Mouse (Mus musculus) CH12.LX (cell line): ENCODE measurements around the gene Clmn. TPM values are rescaled to one million over a fixed set of nuclear protein-coding genes. Genes with fewer than 3 reads are reported as not detected.

Experiments
- DNase-seq: peaks from one replicate; pipeline ENCODE4 v3.0.0-alpha.2; 2013; ENCODE audit errors: extremely low read depth
- H3K27ac ChIP-seq: 2 replicates; pipeline ENCODE4 v1.5.1; 2012; ENCODE audit warnings: low read depth, mild to moderate bottlenecking, control low read depth, moderate library complexity; ENCODE audit not compliant: insufficient read depth
- H3K27me3 ChIP-seq: replicated peaks from 2 replicates; pipeline ENCODE3; 2012; ENCODE audit warnings: inconsistent platforms
- H3K36me3 ChIP-seq, 2 experiments: replicated peaks in 1 of 2; 2 replicates each; pipeline versions ENCODE3 to v1.6.1; 2012; ENCODE audit warnings: inconsistent platforms in 1 of 2, low read length in 1 of 2, mild to moderate bottlenecking in 1 of 2, mixed read lengths in 1 of 2, moderate library complexity in 1 of 2; ENCODE audit not compliant: control insufficient read depth in 1 of 2, insufficient read depth in 1 of 2
- H3K4me1 ChIP-seq, 2 experiments: 2 replicates each; pipeline ENCODE4 v1.6.1; 2012; ENCODE audit warnings: inconsistent platforms in 1 of 2, moderate library complexity in 1 of 2; ENCODE audit not compliant: insufficient read depth in 2 of 2, control insufficient read depth in 1 of 2
- H3K4me2 ChIP-seq: 2 replicates; pipeline ENCODE4 v1.6.1; 2012; ENCODE audit warnings: low read depth, mild to moderate bottlenecking, control low read depth; ENCODE audit not compliant: poor library complexity, insufficient read depth, severe bottlenecking
- H3K4me3 ChIP-seq, 3 experiments: fragments of 150-350 bp in 1 of 3; sonication (generic) in 1 of 3; replicated peaks in 1 of 3; 2 replicates each; pipeline versions ENCODE3 to v1.5.1; 2011 to 2012; ENCODE audit warnings: low read depth in 2 of 3, low read length in 2 of 3, mild to moderate bottlenecking in 2 of 3, moderate library complexity in 2 of 3, control low read depth in 1 of 3, improper control_type of control experiment in 1 of 3, inconsistent platforms in 1 of 3, mixed read lengths in 1 of 3; ENCODE audit not compliant: poor library complexity in 1 of 3
- H3K79me2 ChIP-seq: replicated peaks from 2 replicates; pipeline ENCODE4 v1.6.1; 2012; ENCODE audit warnings: mild to moderate bottlenecking, moderate library complexity; ENCODE audit not compliant: control insufficient read depth, poor library complexity, insufficient read depth, severe bottlenecking; ENCODE audit errors: extremely low read depth
- H3K9ac ChIP-seq: 2 replicates; pipeline ENCODE4 v1.6.1; 2012; ENCODE audit warnings: low read depth, mild to moderate bottlenecking, control low read depth, moderate library complexity; ENCODE audit not compliant: insufficient read depth
- H3K9me3 ChIP-seq: replicated peaks from 2 replicates; pipeline ENCODE3; 2012; ENCODE audit warnings: low read length, inconsistent platforms, mixed read lengths
- BHLHE40 ChIP-seq: IDR thresholded peaks from 2 replicates; pipeline ENCODE4 v1.6.1; 2011; ENCODE audit warnings: mild to moderate bottlenecking, low read depth, low read length, improper control_type of control experiment
- CHD2 ChIP-seq: IDR thresholded peaks from 2 replicates; pipeline ENCODE4 v1.6.1; 2011; ENCODE audit warnings: low read length, improper control_type of control experiment
- CTCF ChIP-seq, 2 experiments: IDR thresholded peaks in 1 of 2; conservative IDR thresholded peaks in 1 of 2; 2 replicates each; pipeline ENCODE4 v1.5.1; 2011 to 2012; ENCODE audit warnings: low read depth in 2 of 2, low read length in 2 of 2, improper control_type of control experiment in 1 of 2, inconsistent platforms in 1 of 2, mild to moderate bottlenecking in 1 of 2, moderate library complexity in 1 of 2
- EP300 ChIP-seq: IDR thresholded peaks from 2 replicates; pipeline ENCODE4 v1.6.1; 2011; ENCODE audit warnings: low read length, improper control_type of control experiment
- GABPA ChIP-seq: IDR thresholded peaks from 2 replicates; pipeline ENCODE4 v1.6.1; 2012; ENCODE audit warnings: low read depth, low read length, improper control_type of control experiment, inconsistent platforms; ENCODE audit not compliant: insufficient replicate concordance
- IRF4 ChIP-seq: IDR thresholded peaks from 2 replicates; pipeline ENCODE4 v1.6.1; 2014; ENCODE audit warnings: low read depth, mild to moderate bottlenecking, inconsistent platforms, low read length, improper control_type of control experiment
- JUN ChIP-seq: IDR thresholded peaks from 2 replicates; pipeline ENCODE4 v1.6.1; 2011; ENCODE audit warnings: low read depth, mild to moderate bottlenecking, low read length, improper control_type of control experiment, moderate library complexity; ENCODE audit not compliant: insufficient read depth
- KAT2A ChIP-seq: IDR thresholded peaks from 2 replicates; pipeline ENCODE4 v1.6.1; 2012; ENCODE audit warnings: low read length, improper control_type of control experiment, inconsistent platforms; ENCODE audit not compliant: insufficient replicate concordance
- MAFK ChIP-seq: IDR thresholded peaks from 2 replicates; pipeline ENCODE4 v1.6.1; 2011; ENCODE audit warnings: low read length, improper control_type of control experiment; ENCODE audit not compliant: insufficient replicate concordance
- MXI1 ChIP-seq: IDR thresholded peaks from 2 replicates; pipeline ENCODE4 v1.6.1; 2011; ENCODE audit warnings: mild to moderate bottlenecking, low read depth, low read length, improper control_type of control experiment
- MYC ChIP-seq: IDR thresholded peaks from 2 replicates; pipeline ENCODE4 v1.6.1; 2011; ENCODE audit warnings: low read depth, mild to moderate bottlenecking, improper control_type of control experiment, low read length
- NRF1 ChIP-seq: IDR thresholded peaks from 2 replicates; pipeline ENCODE4 v1.6.1; 2014; ENCODE audit warnings: low read depth, mild to moderate bottlenecking, inconsistent platforms, low read length, improper control_type of control experiment, moderate library complexity
- PAX5 ChIP-seq: IDR thresholded peaks from 2 replicates; pipeline ENCODE4 v1.6.1; 2012; ENCODE audit warnings: low read length, inconsistent platforms, mixed read lengths
- POLR2A ChIP-seq: IDR thresholded peaks from 2 replicates; pipeline ENCODE4 v1.6.1; 2011; ENCODE audit warnings: low read depth, mild to moderate bottlenecking, improper control_type of control experiment, low read length
- POLR2AphosphoS2 ChIP-seq: IDR thresholded peaks from 2 replicates; pipeline ENCODE4 v1.6.1; 2011; ENCODE audit warnings: low read depth, low read length, improper control_type of control experiment
- RAD21 ChIP-seq: IDR thresholded peaks from 2 replicates; pipeline ENCODE4 v1.6.1; 2011; ENCODE audit warnings: low read depth, mild to moderate bottlenecking, low read length, improper control_type of control experiment, moderate library complexity
- RCOR1 ChIP-seq: conservative IDR thresholded peaks from 2 replicates; pipeline ENCODE4 v1.6.1; 2012; ENCODE audit warnings: low read depth, mild to moderate bottlenecking, inconsistent platforms, low read length, improper control_type of control experiment
- SIN3A ChIP-seq: IDR thresholded peaks from 2 replicates; pipeline ENCODE4 v1.6.1; 2012; ENCODE audit warnings: low read length, improper control_type of control experiment, inconsistent platforms
- TBP ChIP-seq: conservative IDR thresholded peaks from 2 replicates; pipeline ENCODE4 v1.6.1; 2011; ENCODE audit warnings: low read depth, low read length, improper control_type of control experiment
- UBTF ChIP-seq: IDR thresholded peaks from 2 replicates; pipeline ENCODE4 v1.6.1; 2012; ENCODE audit warnings: low read depth, mild to moderate bottlenecking, inconsistent platforms, low read length, improper control_type of control experiment, moderate library complexity
- USF1 ChIP-seq: IDR thresholded peaks from 2 replicates; pipeline ENCODE4 v1.6.1; 2014; ENCODE audit warnings: low read depth, mild to moderate bottlenecking, inconsistent platforms, low read length, improper control_type of control experiment
- USF2 ChIP-seq: conservative IDR thresholded peaks from 2 replicates; pipeline ENCODE4 v1.6.1; 2011; ENCODE audit warnings: low read depth, low read length, improper control_type of control experiment
- ZKSCAN1 ChIP-seq: IDR thresholded peaks from 2 replicates; pipeline ENCODE4 v1.6.1; 2012; ENCODE audit warnings: low read depth, inconsistent platforms, low read length, improper control_type of control experiment, borderline replicate concordance
- ZMIZ1 ChIP-seq: IDR thresholded peaks from 2 replicates; pipeline ENCODE4 v1.6.1; 2012; ENCODE audit warnings: low read depth, mild to moderate bottlenecking, inconsistent platforms, low read length, improper control_type of control experiment
- dilution Hi-C: fragments of 300-500 bp; cut with MboI; formaldehyde crosslinking; loops from 2 replicates; pipeline ENCODE4 v1.14.3; 2020; ENCODE audit warnings: low sequenced_read_pairs; ENCODE audit not compliant: extremely low pct_unique_long_range_greater_than_20kb, extremely low pct_ligation_motif_present
- in situ Hi-C: fragments of 300-500 bp; cut with MboI; formaldehyde crosslinking; loops from 3 replicates; pipeline ENCODE4 v1.14.3; 2019; ENCODE audit warnings: low sequenced_read_pairs, low pct_ligation_motif_present, low pct_unique_long_range_greater_than_20kb, mixed read lengths
- polyA plus RNA-seq: library from polyadenylated mRNA; unstranded; fragments of >175 nt; gene quantifications from 2 replicates; pipeline ENCODE4 v1.2.1, GENCODE M21; 2012; ENCODE audit warnings: low read depth; ENCODE audit not compliant: insufficient read length
- total RNA-seq, 2 experiments: library from RNA; depleted of rRNA; stranded (reverse); fragments of 300-350 nt in 1 of 2; fragments of >200 nt in 1 of 2; gene quantifications; 2 replicates each; pipeline ENCODE4 v1.2.3; 2012 to 2014

Gene Clmn
- total and polyA plus RNA-seq, 3 experiments = not detected

DNA sequence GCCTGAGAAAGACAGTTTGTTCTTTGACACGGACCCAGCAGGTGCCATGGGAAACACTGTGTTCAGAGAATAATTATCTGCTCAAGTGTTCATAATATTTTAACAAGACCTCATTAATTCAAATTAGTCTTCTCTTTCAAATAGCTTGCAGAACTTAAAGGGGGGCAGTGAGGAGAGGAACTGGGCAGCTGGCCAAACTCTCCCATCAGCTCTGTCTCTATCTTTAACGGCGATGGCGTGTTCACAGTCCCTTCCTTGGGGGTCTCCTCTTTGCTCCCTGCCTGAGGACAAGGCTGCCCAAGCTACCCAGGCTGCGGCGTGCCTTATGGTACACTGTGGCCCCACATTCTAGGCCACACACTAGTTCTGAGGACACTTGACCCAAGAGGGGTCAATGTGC lies 37.2 kb downstream of the Clmn start:
- in situ Hi-C loops = no loop called here
- Histone ChIP-seq H3K9me3 (peaks cover 3% of the 10 kb centered on the region), H3K4me3 (no peak overlapping the region), H3K9ac (no peak overlapping the region), H3K27me3 (peaks cover 57% of the 10 kb centered on the region), H3K4me2 (no peak overlapping the region), H3K79me2 (no peaks in the 10 kb centered on the region), H3K36me3 (no peaks in the 10 kb centered on the region), H3K4me1 (peaks cover 0 to 2% of the 10 kb centered on the region in 2 experiments; a peak in 1 of 4 replicates), H3K27ac (no peak overlapping the region)
- TF ChIP-seq CTCF (conservative IDR thresholded peaks at IDR 0.05 in 1 of 2, IDR thresholded peaks at IDR 0.05 in 1 of 2; ENCODE audit: low read depth in 2 of 2, low read length in 2 of 2) = no peak
- no peak for DNase-seq
- dilution Hi-C loops = no loop called here

- in situ Hi-C loops = loop anchor here (5.0 kb wide), 1 partner anchor 112 kb away; no protein-coding TSS in a partner anchor
- H3K27ac ChIP-seq = no peak overlapping the region
- peaks cover 3% of the 10 kb centered on the region for H3K9me3 ChIP-seq
Measured at GRCm38 (mm10) chr12:104824907-104825267, 40.0 kb downstream of the Clmn start.

DNA sequence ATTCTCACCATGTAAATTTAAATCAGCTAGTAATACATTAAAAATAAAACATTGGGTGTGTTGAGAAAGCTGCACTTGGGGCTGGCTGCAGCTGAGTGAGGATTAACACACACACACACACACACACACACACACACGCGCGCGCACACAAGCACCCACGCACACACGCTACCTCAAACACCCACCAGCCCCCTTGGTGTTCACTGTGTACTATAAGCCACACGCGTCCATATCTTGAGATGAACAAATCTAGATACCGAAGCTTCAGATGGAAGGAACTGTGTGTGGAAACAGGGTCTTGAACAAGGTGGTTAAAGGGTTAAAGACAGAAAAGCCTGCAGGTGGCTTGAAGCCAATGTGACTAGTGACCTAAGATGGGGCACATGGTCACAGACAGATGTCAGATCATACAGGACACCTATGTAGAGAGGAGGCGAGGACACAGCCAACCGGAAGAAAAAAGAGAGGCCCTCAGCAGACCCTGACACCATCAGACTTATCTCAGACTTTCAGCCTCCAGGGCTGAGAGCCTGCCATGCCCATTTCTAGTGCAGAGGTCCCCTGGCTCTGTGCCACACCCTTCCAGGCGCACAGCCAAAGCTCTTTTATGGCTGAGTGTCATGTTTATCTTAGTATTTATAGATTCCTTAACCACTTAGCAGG lies 40.5 kb downstream of the Clmn start:
- peaks cover 3% of the 10 kb centered on the region for H3K9me3 ChIP-seq

More at GRCm38 (mm10) chr12:104824907-104825267, 40.0 kb downstream of the Clmn start:
- no peaks in the 10 kb centered on the region for H3K79me2 ChIP-seq
- no peak overlapping the region for H3K4me3 ChIP-seq
- peaks cover 0 to 2% of the 10 kb centered on the region in 2 experiments; a peak in 1 of 4 replicates for H3K4me1 ChIP-seq
- H3K4me2 ChIP-seq = no peak overlapping the region
- no peak overlapping the region for H3K9ac ChIP-seq
- H3K27me3 ChIP-seq = peaks cover 50% of the 10 kb centered on the region
- no peak for DNase-seq
- TF ChIP-seq USF2 (no peak), PAX5 (no peak), GABPA (no peak), UBTF (no peak), MXI1 (no peak), MAFK (no peak), MYC (no peak), USF1 (no peak), RCOR1 (no peak), TBP (no peak), JUN (no peak), EP300 (no peak)
- dilution Hi-C loops = no loop called here
- H3K36me3 ChIP-seq = no peaks in the 10 kb centered on the region

More for the DNA sequence above, 40.5 kb downstream of the Clmn start:
- no peak for DNase-seq
- no peak overlapping the region for H3K27ac ChIP-seq
- dilution Hi-C loops (no loop called here), in situ Hi-C loops (loop anchor here (5.0 kb wide), 1 partner anchor 113 kb away; no protein-coding TSS in a partner anchor)
- peaks cover 0 to 2% of the 10 kb centered on the region in 2 experiments; a peak in 1 of 4 replicates for H3K4me1 ChIP-seq
- H3K4me3 ChIP-seq = no peak overlapping the region
- H3K36me3 ChIP-seq = no peaks in the 10 kb centered on the region
- H3K4me2 ChIP-seq = no peak overlapping the region
- H3K9ac ChIP-seq = no peak overlapping the region
- H3K27me3 ChIP-seq = peaks cover 49% of the 10 kb centered on the region
- H3K79me2 ChIP-seq = no peaks in the 10 kb centered on the region
- TF ChIP-seq BHLHE40 (no peak), POLR2AphosphoS2 (no peak), EP300 (no peak), ZKSCAN1 (no peak), USF1 (no peak), MAFK (no peak), POLR2A (no peak), RAD21 (no peak), JUN (no peak), PAX5 (no peak), NRF1 (no peak), SIN3A (no peak), KAT2A (no peak), IRF4 (no peak), UBTF (no peak), ZMIZ1 (no peak), CTCF (conservative IDR thresholded peaks at IDR 0.05 in 1 of 2, IDR thresholded peaks at IDR 0.05 in 1 of 2; ENCODE audit: low read depth in 2 of 2, low read length in 2 of 2) (no peak), CHD2 (no peak)
